Mouse (Mus musculus) stomach, embryonic 14.5 days (tissue): ENCODE results near the gene Rfx3. TPM values are rescaled to one million over a fixed set of nuclear protein-coding genes. Genes with fewer than 3 reads are reported as not detected.

Experiments
- ATAC-seq: fragments of 200-750 bp; cut with Nextera tagmentation; 2 replicates; pipeline ENCODE4 v1.8.0; 2017; ENCODE audit warnings: low read depth, moderate TSS enrichment; ENCODE audit not compliant: insufficient number of reproducible peaks, insufficient read depth, low FRiP score
- H3K27ac ChIP-seq: fragments of 300-500 bp; sonication (generic); 2 replicates; pipeline ENCODE4 v1.5.1; 2014; ENCODE audit warnings: mild to moderate bottlenecking, low read length, moderate library complexity, mixed read lengths
- H3K27me3 ChIP-seq: fragments of 300-500 bp; sonication (generic); 2 replicates; pipeline ENCODE4 v1.6.1; 2014; ENCODE audit warnings: low read length, control low read depth, mixed read lengths; ENCODE audit not compliant: control insufficient read depth, insufficient read depth
- H3K36me3 ChIP-seq: fragments of 300-500 bp; sonication (generic); 2 replicates; pipeline ENCODE4 v1.6.1; 2014; ENCODE audit warnings: mild to moderate bottlenecking, control low read depth, low read length, moderate library complexity, mixed read lengths; ENCODE audit not compliant: control insufficient read depth, insufficient read depth
- H3K4me1 ChIP-seq: fragments of 300-500 bp; sonication (generic); 2 replicates; pipeline ENCODE4 v1.6.1; 2014; ENCODE audit warnings: low read length, control low read depth, mixed read lengths; ENCODE audit not compliant: control insufficient read depth, insufficient read depth
- H3K4me2 ChIP-seq: fragments of 300-500 bp; sonication (generic); replicated peaks from 2 replicates; pipeline ENCODE4 v1.6.1; 2014; ENCODE audit warnings: low read depth, low read length, control low read depth
- H3K4me3 ChIP-seq: fragments of 300-500 bp; sonication (generic); 2 replicates; pipeline ENCODE4 v1.5.1; 2014; ENCODE audit warnings: low read depth, low read length, control low read depth
- H3K9ac ChIP-seq: fragments of 300-500 bp; sonication (generic); replicated peaks from 2 replicates; pipeline ENCODE4 v1.6.1; 2014; ENCODE audit warnings: low read depth, mild to moderate bottlenecking, control low read depth, low read length, moderate library complexity, mixed read lengths
- H3K9me3 ChIP-seq: fragments of 300-500 bp; sonication (generic); 2 replicates; pipeline ENCODE4 v1.6.1; 2016; ENCODE audit warnings: low read depth, low read length, control low read depth; ENCODE audit not compliant: control insufficient read depth
- WGBS: fragments of 180-500 bp; shearing (Covaris S2); extraction: QIAGEN DNeasy Blood & Tissue Kit; methylation state at CpG from one replicate; pipeline ENCODE4 v1.1.7; 2014; 5-methylcytosine and 5-hydroxymethylcytosine counted together
- polyA plus RNA-seq: library from polyadenylated mRNA; unstranded; fragments of >200 nt; fragmentation: Nextera tagmentation; extraction: Ambion mirVana; gene quantifications from 2 replicates; pipeline ENCODE4 v1.2.1, GENCODE M21; 2014

Rfx3 gene
- polyA plus RNA-seq, 1 experiment from 2014 or later, result 15.6 TPM

GRCm38 (mm10) chr19:27747301-27747700 lies 263.7 kb downstream of the Rfx3 start:
- no peaks in the 10 kb centered on the region for H3K9me3 ChIP-seq
- no peak overlapping the region for H3K4me2 ChIP-seq
- no peaks in the 10 kb centered on the region for H3K27me3 ChIP-seq
- no peak for ATAC-seq
- H3K27ac ChIP-seq, result no peak overlapping the region
- H3K36me3 ChIP-seq, result no peaks in the 10 kb centered on the region
- WGBS, result 85% methylated on average over 1 of the region's 1 CpGs
- no peaks in the 10 kb centered on the region for H3K4me1 ChIP-seq
- no peak overlapping the region for H3K9ac ChIP-seq
- no peak overlapping the region for H3K4me3 ChIP-seq

GRCm38 (mm10) chr19:27738908-27739307 lies 272.1 kb downstream of the Rfx3 start:
- Histone ChIP-seq H3K4me2 (no peak overlapping the region), H3K27ac (no peak overlapping the region), H3K9me3 (no peaks in the 10 kb centered on the region), H3K4me3 (no peak overlapping the region), H3K36me3 (no peaks in the 10 kb centered on the region), H3K9ac (no peak overlapping the region), H3K4me1 (no peaks in the 10 kb centered on the region), H3K27me3 (no peaks in the 10 kb centered on the region)
- WGBS, result 65% methylated on average over 8 of the region's 8 CpGs
- no peak for ATAC-seq

- no peaks in the 10 kb centered on the region for H3K27me3 ChIP-seq
- no peak overlapping the region for H3K9ac ChIP-seq
- no peak for ATAC-seq
- 44% methylated on average over 2 of the region's 2 CpGs for WGBS
- no peaks in the 10 kb centered on the region for H3K4me1 ChIP-seq
- no peak overlapping the region for H3K27ac ChIP-seq
- no peaks in the 10 kb centered on the region for H3K9me3 ChIP-seq
- H3K4me3 ChIP-seq, result no peak overlapping the region
- H3K36me3 ChIP-seq, result no peaks in the 10 kb centered on the region
- H3K4me2 ChIP-seq, result no peak overlapping the region
Measured at GRCm38 (mm10) chr19:27736571-27736970, 274.4 kb downstream of the Rfx3 start.

GRCm38 (mm10) chr19:27718931-27719330 lies 292.0 kb downstream of the Rfx3 start:
- Histone ChIP-seq H3K9me3 (no peaks in the 10 kb centered on the region), H3K4me2 (no peak overlapping the region), H3K27ac (no peak overlapping the region), H3K4me3 (no peak overlapping the region), H3K4me1 (no peaks in the 10 kb centered on the region), H3K27me3 (no peaks in the 10 kb centered on the region), H3K9ac (no peak overlapping the region), H3K36me3 (no peaks in the 10 kb centered on the region)
- WGBS, result 70% methylated on average over 11 of the region's 11 CpGs
- ATAC-seq, result no peak

GRCm38 (mm10) chr19:27716274-27716673 lies 294.7 kb downstream of the Rfx3 start:
- Histone ChIP-seq H3K4me1 (no peaks in the 10 kb centered on the region), H3K27ac (no peak overlapping the region), H3K4me3 (no peak overlapping the region), H3K4me2 (no peak overlapping the region), H3K27me3 (no peaks in the 10 kb centered on the region), H3K9ac (no peak overlapping the region), H3K9me3 (no peaks in the 10 kb centered on the region), H3K36me3 (no peaks in the 10 kb centered on the region)
- no peak for ATAC-seq
